In genomic region chr17:31088711-31089110, GRCm38 (mm10) we compare ENCODE assay signal across 14 mouse cellular contexts. TPM values are rescaled to one million over a fixed set of nuclear protein-coding genes. Genes with fewer than 3 reads are reported as not detected.
A peak's percentile ranks its signal among the peaks of the same experiment; 100 is the strongest.
DNase-seq lines count a peak whose midpoint lies in the region; ATAC-seq and TF ChIP-seq lines count a peak whose summit lies in the region.
"Had no signal": no experiment of that assay in that cellular context is flagged by ENCODE, and none has a peak within 500 bp of the region (broad histone marks: within the 10 kb centered on the region; RNA-seq: fewer than 3 reads in every experiment).

No protein-coding gene starts in this region.

- H3K4me1 ChIP-seq in hindbrain, embryonic 10.5 days (replicated peaks), result peaks cover 45% of the 10 kb centered on the region
- peaks cover 31% of the 10 kb centered on the region for H3K4me1 ChIP-seq in hindbrain, postnatal 0 days (ENCODE audit: insufficient read depth, low read length)
- H3K4me1 ChIP-seq in embryonic facial prominence, embryonic 11.5 days (ENCODE audit: control insufficient read depth, insufficient read depth, low read length), result no peaks in the 10 kb centered on the region
- H3K4me1 ChIP-seq in limb, embryonic 11.5 days (ENCODE audit: control insufficient read depth, insufficient read depth, low read length), result 0 out of 2 replicates have a peak, but pooled peaks cover 3% of the 10 kb centered on the region

- H3K9ac ChIP-seq in hindbrain, postnatal 0 days (replicated peaks; ENCODE audit: low read length), result no peak overlapping the region
- no peak overlapping the region for H3K9ac ChIP-seq in embryonic facial prominence, embryonic 11.5 days (replicated peaks; ENCODE audit: low read length)
- no peak overlapping the region for H3K9ac ChIP-seq in limb, embryonic 11.5 days (ENCODE audit: low read length)
- H3K9ac ChIP-seq: hindbrain, embryonic 12.5 days; neural tube, embryonic 13.5 days had no signal

- no peak overlapping the region for H3K4me3 ChIP-seq in hindbrain, embryonic 10.5 days
- no peak overlapping the region for H3K4me3 ChIP-seq in hindbrain, postnatal 0 days (ENCODE audit: low read length)
- H3K4me3 ChIP-seq in embryonic facial prominence, embryonic 11.5 days (ENCODE audit: low read depth, low read length), result no peak overlapping the region
- no peak overlapping the region for H3K4me3 ChIP-seq in limb, embryonic 11.5 days (ENCODE audit: low read depth, low read length)
- H3K4me3 ChIP-seq: hindbrain, embryonic 12.5 days; neural tube, embryonic 13.5 days had no signal

- H3K36me3 ChIP-seq in hindbrain, embryonic 10.5 days, result peaks cover 6% of the 10 kb centered on the region; the same call in 1 of the 2 replicates
- no peaks in the 10 kb centered on the region for H3K36me3 ChIP-seq in hindbrain, postnatal 0 days (ENCODE audit: insufficient read depth, low read length)
- H3K36me3 ChIP-seq in embryonic facial prominence, embryonic 11.5 days (replicated peaks; ENCODE audit: control insufficient read depth, insufficient read depth, low read depth, low read length), result no peaks in the 10 kb centered on the region
- H3K36me3 ChIP-seq in limb, embryonic 11.5 days (ENCODE audit: control insufficient read depth, insufficient read depth, low read length), result no peaks in the 10 kb centered on the region

- H3K4me2 ChIP-seq in hindbrain, postnatal 0 days (ENCODE audit: low read depth, low read length), result no peak overlapping the region
- no peak overlapping the region for H3K4me2 ChIP-seq in embryonic facial prominence, embryonic 11.5 days (ENCODE audit: low read depth, low read length)
- no peak overlapping the region for H3K4me2 ChIP-seq in limb, embryonic 11.5 days (ENCODE audit: low read depth, severe bottlenecking)
- H3K4me2 ChIP-seq: hindbrain, embryonic 12.5 days; neural tube, embryonic 13.5 days had no signal

- no peaks in the 10 kb centered on the region for H3K27me3 ChIP-seq in hindbrain, embryonic 10.5 days (ENCODE audit: insufficient read depth, poor library complexity, severe bottlenecking)
- H3K27me3 ChIP-seq in hindbrain, postnatal 0 days (ENCODE audit: insufficient read depth, low read length), result no peaks in the 10 kb centered on the region
- H3K27me3 ChIP-seq in embryonic facial prominence, embryonic 11.5 days (ENCODE audit: control insufficient read depth, insufficient read depth, low read length), result no peaks in the 10 kb centered on the region
- no peaks in the 10 kb centered on the region for H3K27me3 ChIP-seq in limb, embryonic 11.5 days (ENCODE audit: control insufficient read depth, insufficient read depth, low read length)
- H3K27me3 ChIP-seq: hindbrain, embryonic 12.5 days; neural tube, embryonic 13.5 days had no signal

- H3K9me3 ChIP-seq in hindbrain, embryonic 10.5 days, result no peaks in the 10 kb centered on the region
- no peaks in the 10 kb centered on the region for H3K9me3 ChIP-seq in hindbrain, postnatal 0 days (ENCODE audit: low read length)
- no peaks in the 10 kb centered on the region for H3K9me3 ChIP-seq in embryonic facial prominence, embryonic 11.5 days (replicated peaks; ENCODE audit: control insufficient read depth, low read length)
- no peaks in the 10 kb centered on the region; the same call in 1 of the 2 replicates for H3K9me3 ChIP-seq in limb, embryonic 11.5 days (ENCODE audit: control insufficient read depth, low read length)
- H3K9me3 ChIP-seq: hindbrain, embryonic 12.5 days; neural tube, embryonic 13.5 days had no signal

- intact Hi-C loops in left cerebral cortex, postnatal 36 days (cut with DNase I), result no loop called here

- no peak for DNase-seq in hindbrain, embryonic 10.5 days (ENCODE audit: low spot score)
- no peak for DNase-seq in hindbrain, postnatal 0 days (ENCODE audit: low spot score)
- no peak for DNase-seq in embryonic facial prominence, embryonic 11.5 days (ENCODE audit: low spot score)
- DNase-seq in limb, embryonic 11.5 days (ENCODE audit: low spot score), result peak; percentile 32
- DNase-seq in lung, postnatal 14 days, result peak; percentile 35
- DNase-seq in urinary bladder, postnatal 25 days (ENCODE audit: low spot score), result no peak
- DNase-seq in kidney, adult 9 months, result no peak
- no peak for DNase-seq in left cerebral cortex, postnatal 36 days (ENCODE audit: low spot score in 2 of 2)
- DNase-seq: cerebellum, adult 9-11 months; kidney, postnatal 10 days; thymus, postnatal 25 days had no signal

- no peak for ATAC-seq in hindbrain, postnatal 0 days
- 0 out of 2 replicates have a peak, but pooled peaks have one; percentile 16 for ATAC-seq in embryonic facial prominence, embryonic 11.5 days (replicated peaks; ENCODE audit: insufficient number of reproducible peaks, low FRiP score, low TSS enrichment, low read depth)
- ATAC-seq in limb, embryonic 11.5 days (ENCODE audit: insufficient number of reproducible peaks, low FRiP score, low TSS enrichment, low read depth), result no peak

- H3K27ac ChIP-seq in hindbrain, embryonic 10.5 days, result peak overlapping the region; percentile 71
- no peak overlapping the region for H3K27ac ChIP-seq in hindbrain, postnatal 0 days
- no peak overlapping the region for H3K27ac ChIP-seq in embryonic facial prominence, embryonic 11.5 days (replicated peaks; ENCODE audit: low read depth, low read length)
- no peak overlapping the region for H3K27ac ChIP-seq in limb, embryonic 11.5 days (replicated peaks; ENCODE audit: low read depth, low read length)
- H3K27ac ChIP-seq: hindbrain, embryonic 12.5 days had no signal

- 51% methylated on average over 5 of the region's 5 CpGs for WGBS in hindbrain, embryonic 10.5 days
- 55% methylated on average over 5 of the region's 5 CpGs for WGBS in hindbrain, postnatal 0 days
- WGBS in embryonic facial prominence, embryonic 11.5 days, result 35% methylated on average over 5 of the region's 5 CpGs
- whole genome bisulfite sequencing in limb, embryonic 11.5 days, result 56% methylated on average over 5 of the region's 5 CpGs

- no peak for TF ChIP-seq CTCF in hindbrain, postnatal 0 days (IDR thresholded peaks at IDR 0.05; ENCODE audit: low read depth)

RNA-seq across cellular contexts. Expression of gene Abcg1, which starts 31.2 kb away (rescaled TPM):
- polyA plus RNA-seq in hindbrain, embryonic 10.5 days (2016; fragmentation: Nextera tagmentation; extraction: Ambion mirVana), result 6.9 and 9.7 TPM in 2 replicates
- total RNA-seq in hindbrain, postnatal 0 days (2014; rRNA removed), result 34.9 and 40.7 TPM in 2 replicates
- 17.4 and 18.9 TPM in 2 replicates for polyA plus RNA-seq in hindbrain, postnatal 0 days (2015; fragmentation: Nextera tagmentation; extraction: Ambion mirVana)
- 11.7 and 13.9 TPM in 2 replicates for polyA plus RNA-seq in embryonic facial prominence, embryonic 11.5 days (2014; fragmentation: Nextera tagmentation; extraction: Ambion mirVana)
- polyA plus RNA-seq in limb, embryonic 11.5 days (2014; fragmentation: Nextera tagmentation; extraction: Ambion mirVana), result 6.3 and 6.9 TPM in 2 replicates
- total RNA-seq in left cerebral cortex, postnatal 36 days (2021), result 10 to 100 TPM; 65.5 to 77.2 TPM

RNA-seq across cellular contexts. Expression of gene Tff3, which starts 40.7 kb away (rescaled TPM):
- polyA plus RNA-seq in hindbrain, embryonic 10.5 days (2016; fragmentation: Nextera tagmentation; extraction: Ambion mirVana), result 1.1 TPM in 1 of 2 replicates, not detected in the other
- total RNA-seq in hindbrain, postnatal 0 days (2014; rRNA removed), result not detected in 2 replicates
- polyA plus RNA-seq in hindbrain, postnatal 0 days (2015; fragmentation: Nextera tagmentation; extraction: Ambion mirVana), result 0.44 and 0.55 TPM in 2 replicates
- not detected in 2 replicates for polyA plus RNA-seq in embryonic facial prominence, embryonic 11.5 days (2014; fragmentation: Nextera tagmentation; extraction: Ambion mirVana)
- polyA plus RNA-seq in limb, embryonic 11.5 days (2014; fragmentation: Nextera tagmentation; extraction: Ambion mirVana), result not detected in 2 replicates
- not detected for total RNA-seq in left cerebral cortex, postnatal 36 days (2021)
- total RNA-seq: adrenal gland, postnatal 4 days had no signal
- polyA plus RNA-seq: hindbrain, embryonic 12.5 days had no signal

RNA-seq across cellular contexts. Expression of gene Tff2, which starts 55.4 kb away (rescaled TPM):
- polyA plus RNA-seq in hindbrain, embryonic 10.5 days (2016; fragmentation: Nextera tagmentation; extraction: Ambion mirVana), result not detected in 2 replicates
- total RNA-seq in hindbrain, postnatal 0 days (2014; rRNA removed), result not detected in 2 replicates
- not detected in 2 replicates for polyA plus RNA-seq in hindbrain, postnatal 0 days (2015; fragmentation: Nextera tagmentation; extraction: Ambion mirVana)
- polyA plus RNA-seq in embryonic facial prominence, embryonic 11.5 days (2014; fragmentation: Nextera tagmentation; extraction: Ambion mirVana), result not detected in 2 replicates
- not detected in 2 replicates for polyA plus RNA-seq in limb, embryonic 11.5 days (2014; fragmentation: Nextera tagmentation; extraction: Ambion mirVana)
- not detected for total RNA-seq in left cerebral cortex, postnatal 36 days (2021)
- polyA plus RNA-seq: hindbrain, embryonic 12.5 days; neural tube, embryonic 13.5 days had no signal

Comparison
In these comparisons a context has a peak if more than half of its experiments do, and no peak if none do; other contexts are left out.
1. DNase-seq: peak in limb, embryonic 11.5 days (single experiment) and lung, postnatal 14 days (single experiment); none in hindbrain, embryonic 10.5 days (single experiment), hindbrain, postnatal 0 days (single experiment), embryonic facial prominence, embryonic 11.5 days (single experiment), urinary bladder, postnatal 25 days (single experiment), kidney, adult 9 months (single experiment) and left cerebral cortex, postnatal 36 days (0 of 2).